Mouse (Mus musculus): ENCODE results near the gene Phkg1.

DNA sequence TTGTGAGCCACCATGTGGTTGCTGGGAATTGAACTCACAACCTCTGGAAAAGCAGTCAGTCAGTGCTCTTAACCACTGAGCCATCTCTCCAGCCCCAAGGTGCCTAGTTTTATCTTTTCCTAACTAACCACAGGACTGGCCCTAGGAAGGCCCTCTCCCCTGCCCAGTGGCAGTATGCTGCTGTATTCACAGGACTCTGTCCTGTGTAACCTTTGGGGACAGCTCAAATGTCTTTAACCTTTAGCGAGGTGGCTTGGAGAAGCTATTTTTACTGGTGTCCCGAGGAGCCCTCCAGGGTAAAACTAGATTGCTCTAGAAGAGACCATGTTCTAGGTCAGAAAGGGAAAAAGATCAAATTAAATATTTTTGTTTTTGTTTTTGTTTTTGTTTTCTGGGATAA is 27.1 kb downstream of the Phkg1 start:
- no peak for TF ChIP-seq CTCF (IDR thresholded peaks at IDR 0.05; ENCODE audit: insufficient read depth, low read depth, low read length)
- TF ChIP-seq POLR2A (IDR thresholded peaks at IDR 0.05; ENCODE audit: insufficient read depth, low read depth, low read length) = no peak
